Mouse (Mus musculus) myocyte (in vitro differentiated cells): ENCODE data around the gene Lysmd3.

Experiments
- E2F4 ChIP-seq: IDR thresholded peaks from one replicate; pipeline ENCODE4 v1.6.1; 2011; ENCODE audit warnings: mild to moderate bottlenecking, control low read depth, moderate library complexity; ENCODE audit not compliant: insufficient read depth
- MAX ChIP-seq: IDR thresholded peaks from one replicate; pipeline ENCODE4 v1.6.1; 2011; ENCODE audit warnings: low read depth, mild to moderate bottlenecking, control low read depth
- MYOD1 ChIP-seq, 3 experiments: IDR thresholded peaks; one replicate each; pipeline ENCODE4 v1.6.1; 2011; ENCODE audit warnings: control low read depth in 2 of 3, low read depth in 2 of 3, mild to moderate bottlenecking in 2 of 3, moderate library complexity in 1 of 3; ENCODE audit not compliant: insufficient read length in 2 of 3, control insufficient read depth in 1 of 3
- POLR2A ChIP-seq: IDR thresholded peaks from one replicate; pipeline ENCODE4 v1.6.1; 2011; ENCODE audit warnings: low read depth, mild to moderate bottlenecking, control low read depth, moderate library complexity; ENCODE audit not compliant: insufficient read length
- SRF ChIP-seq: IDR thresholded peaks from one replicate; pipeline ENCODE4 v1.6.1; 2011; ENCODE audit warnings: low read depth; ENCODE audit not compliant: control insufficient read depth, insufficient read length
- TCF12 ChIP-seq: IDR thresholded peaks from one replicate; pipeline ENCODE4 v1.6.1; 2011; ENCODE audit warnings: mild to moderate bottlenecking, control low read depth; ENCODE audit not compliant: poor library complexity, insufficient read depth, severe bottlenecking
- TCF3 ChIP-seq: IDR thresholded peaks from one replicate; pipeline ENCODE4 v1.6.1; 2011; ENCODE audit warnings: low read depth, control low read depth; ENCODE audit not compliant: insufficient read length

- TF ChIP-seq E2F4 (no peak), MYOD1 (IDR thresholded peaks at IDR 0.05; ENCODE audit: control insufficient read depth in 1 of 3, insufficient read length in 2 of 3, low read depth in 2 of 3) (no peak), POLR2A (no peak), SRF (no peak), MAX (no peak), TCF3 (no peak), TCF12 (no peak)
Observed at GRCm38 (mm10) chr13:81703621-81704020, 46.2 kb downstream of the Lysmd3 start.
